Mouse (Mus musculus): ENCODE results near the gene Trim69.

GRCm38 (mm10) chr2:122161542-122161941, 1.0 kb downstream of the Trim69 start:
- TF ChIP-seq CTCF (IDR thresholded peaks at IDR 0.05; ENCODE audit: low read depth) (no peak), EP300 (IDR thresholded peaks at IDR 0.05; ENCODE audit: low read depth) (no peak)
